Mouse (Mus musculus): ENCODE measurements around the gene Etv5.

GRCm38 (mm10) chr16:22439499-22440177, at the start of gene Etv5:
- TF ChIP-seq POLR2A (IDR thresholded peaks at IDR 0.05; ENCODE audit: borderline replicate concordance, extremely low read depth, insufficient read depth, insufficient read length, poor library complexity, severe bottlenecking) (peak; percentile 82), CTCF (IDR thresholded peaks at IDR 0.05; ENCODE audit: borderline replicate concordance, extremely low read depth, insufficient read depth, insufficient read length) (no peak)
